Mouse (Mus musculus): ENCODE measurements at regions not wholly inside any gene's neighbourhood (a gene's known extent, or its start where the extent isn't known, plus 50 kb on each side); places are given as distances from the start of the nearest gene placed in this dataset.

DNA sequence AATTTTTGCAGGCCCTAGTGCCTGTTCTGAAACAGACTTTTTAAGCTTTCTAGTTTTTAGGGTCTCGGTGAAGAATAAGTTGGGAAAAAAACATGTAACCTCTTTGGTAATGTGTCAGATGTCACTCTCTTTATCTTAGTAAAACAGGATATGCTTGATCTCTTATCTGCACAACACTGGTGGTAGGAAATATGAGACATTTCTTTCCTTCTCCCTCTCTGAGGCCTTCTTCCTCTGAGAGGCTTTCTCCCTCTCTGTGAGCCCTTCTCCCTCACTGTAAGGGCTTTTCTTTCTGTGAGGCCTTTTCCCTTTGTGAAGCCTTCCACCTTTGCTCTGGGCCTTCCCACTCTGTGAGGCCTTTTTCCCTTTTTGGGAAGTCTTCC lies 708.7 kb upstream of the Slit2 start:
- no peak for TF ChIP-seq CTCF (IDR thresholded peaks at IDR 0.05; ENCODE audit: low read depth)
- no peak for TF ChIP-seq EP300 (optimal IDR thresholded peaks at IDR 0.05)
